27 mouse cellular contexts compared by ENCODE assay signal in genomic region chr16:46663008-46663407, GRCm38 (mm10).
"Had no signal": no experiment of that assay in that cellular context is flagged by ENCODE, and none has a peak within 500 bp of the region (broad histone marks: within the 10 kb centered on the region; RNA-seq: fewer than 3 reads in every experiment).

No protein-coding gene starts in this region.

- H3K4me1 ChIP-seq: heart, embryonic 13.5 days; heart, embryonic 15.5 days; hindbrain, embryonic 13.5 days; hindbrain, embryonic 15.5 days; kidney, embryonic 15.5 days; limb, embryonic 13.5 days; limb, embryonic 15.5 days; liver, embryonic 12.5 days had no signal

- H3K27ac ChIP-seq: heart, adult 2 months; heart, embryonic 13.5 days; heart, embryonic 15.5 days; hindbrain, embryonic 13.5 days; hindbrain, embryonic 15.5 days; hindbrain, postnatal 0 days; kidney, embryonic 15.5 days; kidney, postnatal 0 days; limb, embryonic 13.5 days; limb, embryonic 15.5 days; liver, embryonic 12.5 days; liver, embryonic 14.5 days had no signal

- H3K9ac ChIP-seq: heart, embryonic 13.5 days; heart, embryonic 15.5 days; hindbrain, embryonic 13.5 days; hindbrain, embryonic 15.5 days; kidney, embryonic 15.5 days; limb, embryonic 13.5 days; limb, embryonic 15.5 days; liver, embryonic 12.5 days; liver, embryonic 14.5 days had no signal

- H3K9me3 ChIP-seq: heart, embryonic 13.5 days; heart, embryonic 15.5 days; hindbrain, embryonic 13.5 days; hindbrain, embryonic 15.5 days; kidney, embryonic 15.5 days; limb, embryonic 13.5 days; limb, embryonic 15.5 days; liver, embryonic 12.5 days had no signal

- ATAC-seq: hindbrain, postnatal 0 days; intestine, embryonic 16.5 days; liver, embryonic 12.5 days had no signal

- H3K36me3 ChIP-seq: heart, embryonic 13.5 days; heart, embryonic 15.5 days; hindbrain, embryonic 13.5 days; hindbrain, embryonic 15.5 days; kidney, embryonic 15.5 days; limb, embryonic 13.5 days; limb, embryonic 15.5 days; liver, embryonic 12.5 days had no signal

- DNase-seq: gastrocnemius, postnatal 14 days; gastrocnemius, postnatal 36 days; heart, adult 11 months; heart, adult 2 months; heart, postnatal 14 days; heart, postnatal 36 days; kidney, adult 11 months; kidney, adult 2 months; kidney, adult 9 months; kidney, postnatal 14 days; kidney, postnatal 36 days; layer of hippocampus, adult 9-11 months; layer of hippocampus, postnatal 36 days; left cerebral cortex, postnatal 4 days had no signal

- H3K27me3 ChIP-seq: heart, embryonic 13.5 days; heart, embryonic 15.5 days; hindbrain, embryonic 13.5 days; hindbrain, embryonic 15.5 days; kidney, embryonic 15.5 days; limb, embryonic 13.5 days; limb, embryonic 15.5 days; liver, embryonic 12.5 days had no signal

- H3K4me2 ChIP-seq: heart, embryonic 11.5 days; heart, embryonic 13.5 days; heart, embryonic 15.5 days; hindbrain, embryonic 13.5 days; hindbrain, embryonic 15.5 days; kidney, embryonic 15.5 days; limb, embryonic 13.5 days; limb, embryonic 15.5 days; liver, embryonic 12.5 days had no signal

- H3K4me3 ChIP-seq: heart, adult 2 months; heart, embryonic 13.5 days; heart, embryonic 15.5 days; hindbrain, embryonic 13.5 days; hindbrain, embryonic 15.5 days; kidney, embryonic 15.5 days; limb, embryonic 13.5 days; limb, embryonic 15.5 days; liver, embryonic 12.5 days had no signal
